Mouse (Mus musculus): ENCODE data around the gene Tmem14c. TPM values are rescaled to one million over a fixed set of nuclear protein-coding genes. Genes with fewer than 3 reads are reported as not detected.
A peak's percentile ranks its signal among the peaks of the same experiment; 100 is the strongest.

Tmem14c gene
- polyA plus RNA-seq, 1 experiment from 2014 or later = 302 TPM

GRCm38 (mm10) chr13:41000926-41001639 lies 15.0 kb upstream of the Tmem14c start, which contains the start of gene Pak1ip1:
Gene Pak1ip1 (plus strand): TSS chr13:41001023.
- whole genome bisulfite sequencing = under 1% methylated on average over 58 of the region's 58 CpGs
- Histone ChIP-seq H3K4me3 (ENCODE audit: low read depth, low read length) (peak within 1 kb of the TSS; percentile 97), H3K27ac (replicated peaks) (peak within 1 kb of the TSS; percentile 98), H3K9ac (ENCODE audit: low read length) (peak within 1 kb of the TSS; percentile 85), H3K36me3 (ENCODE audit: control insufficient read depth, insufficient read depth, low read length) (peaks cover 9% of the 10 kb centered on the region), H3K9me3 (ENCODE audit: control insufficient read depth, low read length) (no peaks in the 10 kb centered on the region), H3K27me3 (ENCODE audit: control insufficient read depth, insufficient read depth, low read length) (no peaks in the 10 kb centered on the region), H3K4me2 (replicated peaks; ENCODE audit: low read depth) (peak within 1 kb of the TSS; percentile 68), H3K4me1 (replicated peaks; ENCODE audit: control insufficient read depth, insufficient read depth) (0 out of 2 replicates have a peak, but pooled peaks cover 3% of the 10 kb centered on the region)
- ATAC-seq (ENCODE audit: low FRiP score, low TSS enrichment) = peak; percentile 96
- TF ChIP-seq CTCF (IDR thresholded peaks at IDR 0.05; ENCODE audit: low read depth) = peak; percentile 1; the same call in 1 of the 2 replicates
- TF ChIP-seq EP300 (optimal IDR thresholded peaks at IDR 0.05) = peak; percentile 83
- peak; percentile 94 for DNase-seq (ENCODE audit: low spot score)

DNA sequence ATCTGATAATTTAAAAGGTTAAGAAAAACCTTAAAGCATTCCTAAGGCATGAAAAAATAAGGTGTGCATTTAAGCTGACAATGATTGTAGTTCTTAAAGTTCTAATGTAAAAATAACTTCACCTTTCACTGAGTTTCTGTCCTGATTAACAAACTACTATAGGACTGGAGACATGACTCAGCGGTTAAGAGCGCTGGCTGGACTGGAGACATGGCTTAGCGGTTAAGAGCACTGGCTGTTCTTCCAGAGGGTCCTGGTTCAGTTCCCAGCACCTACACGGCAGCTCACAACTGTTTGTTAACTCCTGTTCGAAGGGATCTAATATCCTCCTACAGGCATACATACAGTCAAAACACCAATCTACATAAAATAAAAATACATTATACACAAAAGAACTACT lies 14.1 kb upstream of the Tmem14c start:
- DNase-seq (ENCODE audit: low spot score) (no peak), ATAC-seq (ENCODE audit: low FRiP score, low TSS enrichment) (no peak)
- peak overlapping the region; percentile 68 for H3K4me2 ChIP-seq (replicated peaks; ENCODE audit: low read depth)
- peak overlapping the region; percentile 97; the same call in 1 of the 2 replicates for H3K4me3 ChIP-seq (ENCODE audit: low read depth, low read length)
- 81% methylated on average over 5 of the region's 5 CpGs for WGBS
- H3K27me3 ChIP-seq (ENCODE audit: control insufficient read depth, insufficient read depth, low read length) = no peaks in the 10 kb centered on the region
- no peaks in the 10 kb centered on the region for H3K9me3 ChIP-seq (ENCODE audit: control insufficient read depth, low read length)
- H3K9ac ChIP-seq (ENCODE audit: low read length) = no peak overlapping the region
- no peak overlapping the region for H3K27ac ChIP-seq (replicated peaks)
- TF ChIP-seq CTCF (IDR thresholded peaks at IDR 0.05; ENCODE audit: low read depth) = no peak
- TF ChIP-seq EP300 (optimal IDR thresholded peaks at IDR 0.05) = no peak
- peaks cover 10% of the 10 kb centered on the region for H3K36me3 ChIP-seq (ENCODE audit: control insufficient read depth, insufficient read depth, low read length)
- 0 out of 2 replicates have a peak, but pooled peaks cover 3% of the 10 kb centered on the region for H3K4me1 ChIP-seq (replicated peaks; ENCODE audit: control insufficient read depth, insufficient read depth)

DNA sequence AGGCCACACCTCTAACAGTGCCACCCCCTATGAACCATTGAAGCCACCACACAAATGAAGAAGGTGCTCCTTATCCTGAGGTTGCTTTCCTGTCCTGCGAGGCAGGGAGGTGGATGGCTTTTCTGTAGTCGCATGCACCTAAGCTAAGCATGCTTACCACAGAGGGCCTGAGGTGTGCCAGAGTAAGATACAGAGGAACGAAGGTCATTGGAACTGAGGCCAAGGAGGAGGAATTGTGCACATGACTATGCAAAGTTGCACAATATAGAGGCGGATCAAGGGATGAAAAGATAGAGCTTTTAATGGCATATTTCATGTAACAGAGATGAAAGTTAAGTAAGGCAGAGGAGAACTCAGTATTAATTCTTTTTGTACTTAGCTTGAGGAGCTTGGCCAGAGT lies 9.8 kb upstream of the Tmem14c start:
- Histone ChIP-seq H3K27me3 (ENCODE audit: control insufficient read depth, insufficient read depth, low read length) (no peaks in the 10 kb centered on the region), H3K9ac (ENCODE audit: low read length) (no peak overlapping the region), H3K4me2 (replicated peaks; ENCODE audit: low read depth) (no peak overlapping the region), H3K36me3 (ENCODE audit: control insufficient read depth, insufficient read depth, low read length) (peaks cover 23% of the 10 kb centered on the region), H3K4me3 (ENCODE audit: low read depth, low read length) (no peak overlapping the region), H3K4me1 (replicated peaks; ENCODE audit: control insufficient read depth, insufficient read depth) (0 out of 2 replicates have a peak, but pooled peaks cover 3% of the 10 kb centered on the region), H3K27ac (replicated peaks) (no peak overlapping the region), H3K9me3 (ENCODE audit: control insufficient read depth, low read length) (no peaks in the 10 kb centered on the region)
- ATAC-seq (ENCODE audit: low FRiP score, low TSS enrichment) (no peak), DNase-seq (ENCODE audit: low spot score) (no peak)
- TF ChIP-seq CTCF (IDR thresholded peaks at IDR 0.05; ENCODE audit: low read depth) (no peak), EP300 (optimal IDR thresholded peaks at IDR 0.05) (no peak)
- 88% methylated on average over 4 of the region's 4 CpGs for WGBS

DNA sequence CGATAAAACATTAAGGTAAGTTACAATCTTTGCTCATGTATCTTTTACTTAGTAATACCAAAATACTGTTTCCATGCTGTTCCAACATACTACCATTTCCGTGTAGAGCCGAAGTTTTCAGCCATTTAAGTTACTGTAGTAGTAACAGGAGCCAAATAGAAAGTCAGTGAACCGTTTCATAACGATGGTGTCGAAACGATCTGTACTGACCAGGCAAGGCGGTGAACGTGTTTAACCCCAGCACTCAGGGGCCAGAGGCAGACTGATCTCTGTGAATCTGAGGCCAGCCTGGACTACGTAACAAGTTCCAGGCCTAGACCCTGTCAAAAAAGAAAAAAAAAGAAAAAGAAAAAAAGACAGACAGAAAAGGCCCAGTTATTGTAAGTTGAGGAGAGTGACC lies 7.8 kb upstream of the Tmem14c start:
- TF ChIP-seq CTCF (IDR thresholded peaks at IDR 0.05; ENCODE audit: low read depth) (no peak), EP300 (optimal IDR thresholded peaks at IDR 0.05) (no peak)
- H3K9ac ChIP-seq (ENCODE audit: low read length) = no peak overlapping the region
- H3K27ac ChIP-seq (replicated peaks) = no peak overlapping the region
- H3K4me3 ChIP-seq (ENCODE audit: low read depth, low read length) = no peak overlapping the region
- ATAC-seq (ENCODE audit: low FRiP score, low TSS enrichment) (no peak), DNase-seq (ENCODE audit: low spot score) (no peak)
- H3K4me2 ChIP-seq (replicated peaks; ENCODE audit: low read depth) = no peak overlapping the region
- WGBS = 92% methylated on average over 10 of the region's 10 CpGs
- no peaks in the 10 kb centered on the region for H3K27me3 ChIP-seq (ENCODE audit: control insufficient read depth, insufficient read depth, low read length)
- peaks cover 30% of the 10 kb centered on the region for H3K36me3 ChIP-seq (ENCODE audit: control insufficient read depth, insufficient read depth, low read length)
- H3K9me3 ChIP-seq (ENCODE audit: control insufficient read depth, low read length) = no peaks in the 10 kb centered on the region
- no peaks in the 10 kb centered on the region for H3K4me1 ChIP-seq (replicated peaks; ENCODE audit: control insufficient read depth, insufficient read depth)

DNA sequence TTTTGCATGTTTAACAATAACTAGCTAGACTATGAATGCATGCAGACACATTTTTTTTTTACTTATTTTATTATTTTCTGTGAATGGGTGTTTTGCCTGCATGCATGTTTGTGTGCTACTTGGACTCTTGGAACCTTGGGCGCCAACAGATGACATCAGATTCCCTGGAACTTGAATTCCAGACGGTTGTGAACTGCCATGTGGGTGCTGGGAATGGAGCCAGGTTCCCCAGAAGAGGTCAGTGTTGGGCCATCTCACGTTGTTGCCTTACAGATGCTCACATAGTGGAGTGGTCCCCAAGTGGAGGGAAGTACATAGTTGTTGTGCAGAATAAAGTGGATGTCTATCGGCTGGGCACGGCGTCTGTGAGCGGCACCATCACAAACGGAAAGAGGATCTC lies 7.1 kb upstream of the Tmem14c start:
- H3K4me2 ChIP-seq (replicated peaks; ENCODE audit: low read depth) = no peak overlapping the region
- H3K4me1 ChIP-seq (replicated peaks; ENCODE audit: control insufficient read depth, insufficient read depth) = no peaks in the 10 kb centered on the region
- no peaks in the 10 kb centered on the region for H3K27me3 ChIP-seq (ENCODE audit: control insufficient read depth, insufficient read depth, low read length)
- DNase-seq (ENCODE audit: low spot score) (no peak), ATAC-seq (ENCODE audit: low FRiP score, low TSS enrichment) (no peak)
- 79% methylated on average over 8 of the region's 8 CpGs for WGBS
- H3K36me3 ChIP-seq (ENCODE audit: control insufficient read depth, insufficient read depth, low read length) = peaks cover 30% of the 10 kb centered on the region
- H3K27ac ChIP-seq (replicated peaks) = no peak overlapping the region
- H3K9ac ChIP-seq (ENCODE audit: low read length) = no peak overlapping the region
- no peak overlapping the region for H3K4me3 ChIP-seq (ENCODE audit: low read depth, low read length)
- no peak for TF ChIP-seq EP300 (optimal IDR thresholded peaks at IDR 0.05)
- TF ChIP-seq CTCF (IDR thresholded peaks at IDR 0.05; ENCODE audit: low read depth) = no peak
- H3K9me3 ChIP-seq (ENCODE audit: control insufficient read depth, low read length) = no peaks in the 10 kb centered on the region

GRCm38 (mm10) chr13:41016797-41017405 lies 809 bp downstream of the Tmem14c start:
- DNase-seq (ENCODE audit: low spot score) (peak; percentile 38), ATAC-seq (ENCODE audit: low FRiP score, low TSS enrichment) (peak; percentile 36; the same call in 1 of the 2 replicates)
- Histone ChIP-seq H3K4me1 (replicated peaks; ENCODE audit: control insufficient read depth, insufficient read depth) (0 out of 2 replicates have a peak, but pooled peaks cover 2% of the 10 kb centered on the region), H3K27me3 (ENCODE audit: control insufficient read depth, insufficient read depth, low read length) (no peaks in the 10 kb centered on the region), H3K4me2 (replicated peaks; ENCODE audit: low read depth) (peak overlapping the region; percentile 70), H3K9ac (ENCODE audit: low read length) (peak overlapping the region; percentile 70), H3K27ac (replicated peaks) (peak overlapping the region; percentile 96), H3K9me3 (ENCODE audit: control insufficient read depth, low read length) (no peaks in the 10 kb centered on the region), H3K36me3 (ENCODE audit: control insufficient read depth, insufficient read depth, low read length) (peaks cover 13% of the 10 kb centered on the region; the same call in 1 of the 2 replicates), H3K4me3 (ENCODE audit: low read depth, low read length) (peak overlapping the region; percentile 68)
- no peak for TF ChIP-seq CTCF (IDR thresholded peaks at IDR 0.05; ENCODE audit: low read depth)
- no peak for TF ChIP-seq EP300 (optimal IDR thresholded peaks at IDR 0.05)
- WGBS = 31% methylated on average over 12 of the region's 12 CpGs
